Mouse (Mus musculus) megakaryocyte, embryonic 14.5 days (primary cell): ENCODE results near the gene Ahdc1.

Experiments used
- FLI1 ChIP-seq: IDR thresholded peaks from 2 replicates; pipeline ENCODE4 v1.6.1; 2012; ENCODE audit warnings: low read length, inconsistent platforms, mixed read lengths
- GATA1 ChIP-seq: IDR thresholded peaks from 3 replicates; pipeline ENCODE4 v1.6.1; 2012; ENCODE audit warnings: mixed read lengths, low read length, inconsistent platforms, borderline replicate concordance

DNA sequence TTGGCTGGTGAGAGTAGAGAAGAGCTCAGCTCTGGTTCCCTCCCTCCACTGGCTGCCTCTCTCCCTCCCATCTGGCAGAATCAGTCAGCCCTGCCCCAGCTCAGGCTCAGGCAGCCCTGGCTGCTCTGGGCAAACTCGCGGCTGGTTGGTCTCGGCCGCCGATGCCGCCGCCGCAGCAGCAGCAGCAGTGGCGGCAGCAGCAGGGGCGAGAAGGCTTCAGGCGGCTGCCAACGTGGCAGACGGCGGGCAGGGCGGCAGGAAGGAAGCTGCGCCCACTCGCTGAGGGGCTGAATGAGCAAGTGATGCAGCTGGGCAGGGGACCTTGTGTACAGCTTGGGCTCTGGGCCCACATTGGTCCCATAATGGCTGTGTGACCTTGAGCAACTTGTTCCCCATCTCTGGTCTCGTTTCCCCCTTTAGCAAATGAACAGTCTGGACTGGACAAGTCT lies 81.4 kb downstream of the Ahdc1 start:
- TF ChIP-seq GATA1 (no peak), FLI1 (no peak)
